In genomic region chr12:40446450-40447381, GRCm38 (mm10) we compare ENCODE assay signal across 8 mouse cellular contexts. TPM values are rescaled to one million over a fixed set of nuclear protein-coding genes. Genes with fewer than 3 reads are reported as not detected.
A peak's percentile ranks its signal among the peaks of the same experiment; 100 is the strongest.
DNase-seq lines count a peak whose midpoint lies in the region; ATAC-seq and TF ChIP-seq lines count a peak whose summit lies in the region.

No protein-coding gene starts in this region.

- peak overlapping the region; percentile 75 for H3K4me2 ChIP-seq in forebrain, embryonic 16.5 days (ENCODE audit: low read length)

- H3K9ac ChIP-seq in forebrain, embryonic 16.5 days (replicated peaks; ENCODE audit: low read depth, low read length): peak overlapping the region; percentile 84

- no peaks in the 10 kb centered on the region for H3K9me3 ChIP-seq in forebrain, embryonic 16.5 days (ENCODE audit: control insufficient read depth, low read length)
- H3K9me3 ChIP-seq in hindbrain, embryonic 10.5 days: no peaks in the 10 kb centered on the region

- peak; percentile 43 for DNase-seq in CD4-positive, CD25-positive, alpha-beta regulatory T cell, adult 2 months (ENCODE audit: low read depth, low spot score)
- peak; percentile 82 for DNase-seq in cerebellum, adult 11-12 months
- DNase-seq in hindbrain, embryonic 10.5 days (ENCODE audit: low spot score): peak; percentile 71
- peak; percentile 47 to 49 for DNase-seq in left cerebral cortex, adult 2 months (ENCODE audit: extremely low spot score in 1 of 2, low spot score in 2 of 2)
- DNase-seq in lung, postnatal 4 days: peak; percentile 62 to 67
- peak; percentile 59 for DNase-seq in right cerebral cortex, postnatal 25 days

- H3K27me3 ChIP-seq in forebrain, embryonic 16.5 days (replicated peaks; ENCODE audit: control insufficient read depth, insufficient read depth, low read length): no peaks in the 10 kb centered on the region
- no peaks in the 10 kb centered on the region for H3K27me3 ChIP-seq in hindbrain, embryonic 10.5 days (ENCODE audit: insufficient read depth, poor library complexity, severe bottlenecking)

- peaks cover 18% of the 10 kb centered on the region for H3K4me1 ChIP-seq in forebrain, embryonic 16.5 days (replicated peaks; ENCODE audit: control insufficient read depth, insufficient read depth, low read length)
- peaks cover 43% of the 10 kb centered on the region for H3K4me1 ChIP-seq in hindbrain, embryonic 10.5 days (replicated peaks)

- TF ChIP-seq CTCF in left cerebral cortex, adult 2 months (IDR thresholded peaks at IDR 0.05): no peak; the same call in none of the 2 replicates

- peak overlapping the region; percentile 98 for H3K4me3 ChIP-seq in forebrain, embryonic 16.5 days (replicated peaks; ENCODE audit: low read length)
- peak overlapping the region; percentile 82 for H3K4me3 ChIP-seq in hindbrain, embryonic 10.5 days
- peak overlapping the region; percentile 83 for H3K4me3 ChIP-seq in left cerebral cortex, adult 2 months

- WGBS in forebrain, embryonic 16.5 days: under 1% methylated on average over 44 of the region's 44 CpGs
- under 1% methylated on average over 44 of the region's 44 CpGs for WGBS in hindbrain, embryonic 10.5 days

- H3K27ac ChIP-seq in forebrain, embryonic 16.5 days (ENCODE audit: low read length): peak overlapping the region; percentile 95
- peak overlapping the region; percentile 94 for H3K27ac ChIP-seq in hindbrain, embryonic 10.5 days
- peak overlapping the region; percentile 94 for H3K27ac ChIP-seq in left cerebral cortex, adult 2 months

- no peaks in the 10 kb centered on the region for H3K36me3 ChIP-seq in forebrain, embryonic 16.5 days (ENCODE audit: control insufficient read depth, insufficient read depth)
- H3K36me3 ChIP-seq in hindbrain, embryonic 10.5 days: no peaks in the 10 kb centered on the region

- intact Hi-C loops in left cerebral cortex, adult 2 months (cut with DNase I): loop anchor here (2.0 to 5.0 kb wide), 4 partner anchors 190 to 351 kb away; no protein-coding TSS in a partner anchor

- no peak for ATAC-seq in CD4-positive, CD25-positive, alpha-beta regulatory T cell, adult 4 months
- peak; percentile 5 for ATAC-seq in forebrain, embryonic 16.5 days

RNA-seq across cellular contexts. Expression of gene Dock4, which starts 1.0 kb away (rescaled TPM):
- polyA plus RNA-seq in CD4-positive, CD25-positive, alpha-beta regulatory T cell, adult 4 months (2017; shearing (Covaris generic)): 1 to 10 TPM in 1 of 2 experiments, under 1 TPM in 1; 0.90 to 1.7 TPM
- polyA plus RNA-seq in forebrain, embryonic 16.5 days (2015; fragmentation: Nextera tagmentation; extraction: Ambion mirVana): 24.4 and 41.6 TPM in 2 replicates
- polyA plus RNA-seq in hindbrain, embryonic 10.5 days (2016; fragmentation: Nextera tagmentation; extraction: Ambion mirVana): 17.6 and 25.1 TPM in 2 replicates
- 100 to 1,000 TPM in 1 of 2 experiments, 10 to 100 TPM in 1; 97.3 to 104 TPM for total RNA-seq in left cerebral cortex, adult 2 months (2021)

RNA-seq across cellular contexts. Expression of gene Zfp277, which starts 1.0 kb away (rescaled TPM):
- polyA plus RNA-seq in CD4-positive, CD25-positive, alpha-beta regulatory T cell, adult 4 months (2017; shearing (Covaris generic)): 10 to 100 TPM; 39.8 to 40.1 TPM
- 30.5 and 33.4 TPM in 2 replicates for polyA plus RNA-seq in forebrain, embryonic 16.5 days (2015; fragmentation: Nextera tagmentation; extraction: Ambion mirVana)
- 36.0 and 37.8 TPM in 2 replicates for polyA plus RNA-seq in hindbrain, embryonic 10.5 days (2016; fragmentation: Nextera tagmentation; extraction: Ambion mirVana)
- 10 to 100 TPM; 18.7 to 19.6 TPM for total RNA-seq in left cerebral cortex, adult 2 months (2021)
